Mouse (Mus musculus) erythroblast, embryonic 14.5 days (primary cell): ENCODE results near the gene Fance. TPM values are rescaled to one million over a fixed set of nuclear protein-coding genes. Genes with fewer than 3 reads are reported as not detected.

Experiments used
- H3K27me3 ChIP-seq: 2 replicates; pipeline ENCODE4 v1.6.1; 2012; ENCODE audit warnings: inconsistent platforms; ENCODE audit not compliant: control insufficient read depth
- H3K36me3 ChIP-seq: 2 replicates; pipeline ENCODE4 v1.6.1; 2012; ENCODE audit warnings: mild to moderate bottlenecking, inconsistent platforms; ENCODE audit not compliant: control insufficient read depth
- H3K4me1 ChIP-seq: 2 replicates; pipeline ENCODE4 v1.6.1; 2012; ENCODE audit warnings: inconsistent platforms; ENCODE audit not compliant: control insufficient read depth
- H3K4me3 ChIP-seq: replicated peaks from 2 replicates; pipeline ENCODE3; 2012; ENCODE audit warnings: moderate library complexity, mild to moderate bottlenecking, inconsistent platforms
- H3K9me3 ChIP-seq: 2 replicates; pipeline ENCODE4 v1.6.1; 2012; ENCODE audit warnings: low read length, inconsistent platforms, mixed read lengths; ENCODE audit not compliant: control insufficient read depth
- GATA1 ChIP-seq: IDR thresholded peaks from 2 replicates; pipeline ENCODE4 v1.6.1; 2012; ENCODE audit warnings: low read length, inconsistent platforms, mixed read lengths
- TAL1 ChIP-seq: IDR thresholded peaks from 3 replicates; pipeline ENCODE4 v1.6.1; 2012; ENCODE audit warnings: low read length, inconsistent platforms, mixed read lengths
- polyA plus RNA-seq: library from polyadenylated mRNA; stranded (reverse); fragments of >175 nt; gene quantifications from 2 replicates; pipeline ENCODE4 v1.2.3, GENCODE M21; 2012

Gene Fance
- polyA plus RNA-seq, 1 experiment, result 1.7 TPM

- TF ChIP-seq TAL1 (no peak), GATA1 (no peak)
- Histone ChIP-seq H3K27me3 (no peaks in the 10 kb centered on the region), H3K9me3 (no peaks in the 10 kb centered on the region), H3K36me3 (peaks cover 18% of the 10 kb centered on the region), H3K4me1 (peaks cover 55% of the 10 kb centered on the region), H3K4me3 (no peak overlapping the region)
Observed at GRCm38 (mm10) chr17:28279236-28279635, 34.1 kb upstream of the Fance start.

GRCm38 (mm10) chr17:28279780-28280422 lies 33.4 kb upstream of the Fance start:
- no peak overlapping the region for H3K4me3 ChIP-seq
- H3K27me3 ChIP-seq, result no peaks in the 10 kb centered on the region
- H3K4me1 ChIP-seq, result peaks cover 51% of the 10 kb centered on the region
- no peaks in the 10 kb centered on the region for H3K9me3 ChIP-seq
- H3K36me3 ChIP-seq, result peaks cover 18% of the 10 kb centered on the region
- TF ChIP-seq TAL1 (no peak), GATA1 (no peak)

- Histone ChIP-seq H3K4me1 (peaks cover 51% of the 10 kb centered on the region), H3K9me3 (no peaks in the 10 kb centered on the region)
Observed at GRCm38 (mm10) chr17:28280423-28280800, 32.9 kb upstream of the Fance start.

GRCm38 (mm10) chr17:28280831-28281377 lies 32.4 kb upstream of the Fance start:
- peaks cover 51% of the 10 kb centered on the region for H3K4me1 ChIP-seq
- TF ChIP-seq GATA1, result no peak
- H3K4me3 ChIP-seq, result no peak overlapping the region
- no peaks in the 10 kb centered on the region for H3K9me3 ChIP-seq
- H3K36me3 ChIP-seq, result peaks cover 18% of the 10 kb centered on the region
- H3K27me3 ChIP-seq, result no peaks in the 10 kb centered on the region

More at GRCm38 (mm10) chr17:28280423-28280800, 32.9 kb upstream of the Fance start:
- Histone ChIP-seq H3K27me3 (no peaks in the 10 kb centered on the region), H3K4me3 (no peak overlapping the region), H3K36me3 (peaks cover 18% of the 10 kb centered on the region)
- TF ChIP-seq GATA1, result no peak
- TF ChIP-seq TAL1, result no peak

- Histone ChIP-seq H3K36me3 (peaks cover 14% of the 10 kb centered on the region), H3K4me1 (peaks cover 45% of the 10 kb centered on the region), H3K4me3 (no peak overlapping the region), H3K9me3 (no peaks in the 10 kb centered on the region), H3K27me3 (no peaks in the 10 kb centered on the region)
- TF ChIP-seq GATA1 (no peak), TAL1 (no peak)
Observed at GRCm38 (mm10) chr17:28281866-28282441, 31.4 kb upstream of the Fance start.

GRCm38 (mm10) chr17:28283199-28283598 lies 30.1 kb upstream of the Fance start:
- no peak for TF ChIP-seq GATA1
- no peak for TF ChIP-seq TAL1
- H3K4me3 ChIP-seq, result no peak overlapping the region
- peaks cover 34% of the 10 kb centered on the region for H3K4me1 ChIP-seq
- H3K36me3 ChIP-seq, result peaks cover 18% of the 10 kb centered on the region
- H3K27me3 ChIP-seq, result no peaks in the 10 kb centered on the region
- no peaks in the 10 kb centered on the region for H3K9me3 ChIP-seq

GRCm38 (mm10) chr17:28286133-28286532 lies 27.2 kb upstream of the Fance start:
- Histone ChIP-seq H3K36me3 (peaks cover 29% of the 10 kb centered on the region), H3K4me1 (peaks cover 20% of the 10 kb centered on the region), H3K9me3 (no peaks in the 10 kb centered on the region), H3K27me3 (no peaks in the 10 kb centered on the region), H3K4me3 (no peak overlapping the region)
- TF ChIP-seq TAL1 (no peak), GATA1 (no peak)

- no peaks in the 10 kb centered on the region; the same call in 1 of the 2 replicates for H3K9me3 ChIP-seq
- H3K27me3 ChIP-seq, result no peaks in the 10 kb centered on the region
- no peak for TF ChIP-seq TAL1
- TF ChIP-seq GATA1, result no peak
- peaks cover 16% of the 10 kb centered on the region for H3K4me1 ChIP-seq
- peaks cover 31% of the 10 kb centered on the region for H3K36me3 ChIP-seq
- no peak overlapping the region for H3K4me3 ChIP-seq
Observed at GRCm38 (mm10) chr17:28286964-28287363, 26.4 kb upstream of the Fance start.

GRCm38 (mm10) chr17:28287578-28287977 lies 25.7 kb upstream of the Fance start:
- peaks cover 5% of the 10 kb centered on the region for H3K9me3 ChIP-seq
- H3K4me3 ChIP-seq, result no peak overlapping the region
- H3K27me3 ChIP-seq, result no peaks in the 10 kb centered on the region
- peaks cover 37% of the 10 kb centered on the region for H3K36me3 ChIP-seq
- TF ChIP-seq GATA1 (no peak), TAL1 (no peak)
- H3K4me1 ChIP-seq, result peaks cover 16% of the 10 kb centered on the region
